Mouse (Mus musculus): Measurements from ENCODE around the gene Vamp2. TPM values are rescaled to one million over a fixed set of nuclear protein-coding genes. Genes with fewer than 3 reads are reported as not detected.

Vamp2 gene
- polyA plus RNA-seq, 1 experiment from 2014 or later, result 333 TPM

GRCm38 (mm10) chr11:69105796-69106195 is 17.5 kb downstream of the Vamp2 start:
- no peak overlapping the region for H3K9ac ChIP-seq
- no peaks in the 10 kb centered on the region for H3K27me3 ChIP-seq (replicated peaks)
- 87% methylated on average over 2 of the region's 2 CpGs for WGBS
- H3K4me2 ChIP-seq, result no peak overlapping the region
- peaks cover 5% of the 10 kb centered on the region for H3K4me1 ChIP-seq
- no peak overlapping the region for H3K27ac ChIP-seq
- ATAC-seq (replicated peaks), result no peak
- peaks cover 55% of the 10 kb centered on the region for H3K36me3 ChIP-seq (replicated peaks)
- no peaks in the 10 kb centered on the region for H3K9me3 ChIP-seq
- H3K4me3 ChIP-seq, result no peak overlapping the region

- H3K4me1 ChIP-seq, result peaks cover 3% of the 10 kb centered on the region; the same call in 1 of the 2 replicates
- no peak overlapping the region for H3K4me3 ChIP-seq
- H3K9ac ChIP-seq, result no peak overlapping the region
- H3K9me3 ChIP-seq, result no peaks in the 10 kb centered on the region
- H3K27ac ChIP-seq, result no peak overlapping the region
- peaks cover 55% of the 10 kb centered on the region for H3K36me3 ChIP-seq (replicated peaks)
- 94% methylated on average over 11 of the region's 11 CpGs for WGBS
- no peak for ATAC-seq (replicated peaks)
- no peak overlapping the region for H3K4me2 ChIP-seq
- no peaks in the 10 kb centered on the region for H3K27me3 ChIP-seq (replicated peaks)
Measured at GRCm38 (mm10) chr11:69106299-69106698, 18.0 kb downstream of the Vamp2 start.

- H3K4me2 ChIP-seq, result no peak overlapping the region
- H3K36me3 ChIP-seq (replicated peaks), result peaks cover 51% of the 10 kb centered on the region
- no peaks in the 10 kb centered on the region for H3K9me3 ChIP-seq
- H3K4me1 ChIP-seq, result peaks cover 6% of the 10 kb centered on the region
- H3K9ac ChIP-seq, result no peak overlapping the region
- H3K4me3 ChIP-seq, result no peak overlapping the region
- no peak for ATAC-seq (replicated peaks)
- H3K27ac ChIP-seq, result no peak overlapping the region
- H3K27me3 ChIP-seq (replicated peaks), result no peaks in the 10 kb centered on the region
- 81% methylated on average over 11 of the region's 11 CpGs for WGBS
Measured at GRCm38 (mm10) chr11:69106842-69107241, 18.6 kb downstream of the Vamp2 start.

GRCm38 (mm10) chr11:69107676-69108075 is 19.4 kb downstream of the Vamp2 start:
- no peak for ATAC-seq (replicated peaks)
- Histone ChIP-seq H3K4me3 (no peak overlapping the region), H3K4me1 (peaks cover 6% of the 10 kb centered on the region)

GRCm38 (mm10) chr11:69108223-69108622 is 19.9 kb downstream of the Vamp2 start:
- H3K9me3 ChIP-seq, result no peaks in the 10 kb centered on the region
- no peak overlapping the region for H3K9ac ChIP-seq
- H3K4me2 ChIP-seq, result no peak overlapping the region
- no peak for ATAC-seq (replicated peaks)
- peaks cover 6% of the 10 kb centered on the region for H3K4me1 ChIP-seq
- H3K27ac ChIP-seq, result no peak overlapping the region
- H3K4me3 ChIP-seq, result no peak overlapping the region
- H3K36me3 ChIP-seq (replicated peaks), result peaks cover 37% of the 10 kb centered on the region
- H3K27me3 ChIP-seq (replicated peaks), result no peaks in the 10 kb centered on the region
- 94% methylated on average over 9 of the region's 9 CpGs for WGBS

More at GRCm38 (mm10) chr11:69107676-69108075, 19.4 kb downstream of the Vamp2 start:
- Histone ChIP-seq H3K4me2 (no peak overlapping the region), H3K27me3 (replicated peaks) (no peaks in the 10 kb centered on the region), H3K9ac (no peak overlapping the region), H3K27ac (no peak overlapping the region), H3K36me3 (replicated peaks) (peaks cover 43% of the 10 kb centered on the region), H3K9me3 (no peaks in the 10 kb centered on the region)
- 92% methylated on average over 11 of the region's 11 CpGs for WGBS

- Histone ChIP-seq H3K4me3 (no peak overlapping the region), H3K27ac (no peak overlapping the region), H3K4me1 (peaks cover 6% of the 10 kb centered on the region), H3K36me3 (replicated peaks) (peaks cover 28% of the 10 kb centered on the region), H3K4me2 (no peak overlapping the region), H3K9me3 (no peaks in the 10 kb centered on the region), H3K9ac (no peak overlapping the region), H3K27me3 (replicated peaks) (no peaks in the 10 kb centered on the region)
- peak; percentile 51; the same call in 1 of the 2 replicates for ATAC-seq (replicated peaks)
- WGBS, result 81% methylated on average over 13 of the region's 13 CpGs
Measured at GRCm38 (mm10) chr11:69109032-69109900, 21.0 kb downstream of the Vamp2 start.

GRCm38 (mm10) chr11:69110319-69111046 is 22.2 kb downstream of the Vamp2 start:
- no peaks in the 10 kb centered on the region for H3K9me3 ChIP-seq
- WGBS, result under 1% methylated on average over 30 of the region's 30 CpGs
- H3K4me2 ChIP-seq, result peak overlapping the region; percentile 53
- peaks cover 16% of the 10 kb centered on the region for H3K36me3 ChIP-seq (replicated peaks)
- peak; percentile 71 for ATAC-seq (replicated peaks)
- peaks cover 6% of the 10 kb centered on the region for H3K4me1 ChIP-seq
- H3K9ac ChIP-seq, result peak overlapping the region; percentile 20; the same call in 1 of the 2 replicates
- H3K27me3 ChIP-seq (replicated peaks), result no peaks in the 10 kb centered on the region
- H3K27ac ChIP-seq, result peak overlapping the region; percentile 51
- peak overlapping the region; percentile 38 for H3K4me3 ChIP-seq

- WGBS, result 4% methylated on average over 21 of the region's 21 CpGs
- Histone ChIP-seq H3K9me3 (no peaks in the 10 kb centered on the region), H3K4me1 (peaks cover 6% of the 10 kb centered on the region), H3K4me2 (peak overlapping the region; percentile 53), H3K4me3 (peak overlapping the region; percentile 38), H3K27me3 (replicated peaks) (no peaks in the 10 kb centered on the region), H3K27ac (no peak overlapping the region), H3K36me3 (replicated peaks) (peaks cover 16% of the 10 kb centered on the region), H3K9ac (no peak overlapping the region)
- no peak for ATAC-seq (replicated peaks)
Measured at GRCm38 (mm10) chr11:69111051-69111810, 22.9 kb downstream of the Vamp2 start.

- H3K4me3 ChIP-seq, result 0 out of 2 replicates have a peak overlapping the region, but pooled peaks have one; percentile 38
- no peaks in the 10 kb centered on the region for H3K9me3 ChIP-seq
- H3K27me3 ChIP-seq (replicated peaks), result no peaks in the 10 kb centered on the region
- H3K4me2 ChIP-seq, result peak overlapping the region; percentile 53
- H3K27ac ChIP-seq, result no peak overlapping the region
- ATAC-seq (replicated peaks), result no peak
- peaks cover 10% of the 10 kb centered on the region for H3K4me1 ChIP-seq
- H3K36me3 ChIP-seq (replicated peaks), result peaks cover 11% of the 10 kb centered on the region
- H3K9ac ChIP-seq, result no peak overlapping the region
- WGBS, result 59% methylated on average over 4 of the region's 4 CpGs
Measured at GRCm38 (mm10) chr11:69111865-69112264, 23.6 kb downstream of the Vamp2 start.

GRCm38 (mm10) chr11:69114018-69114417 is 25.7 kb downstream of the Vamp2 start:
- H3K4me2 ChIP-seq, result no peak overlapping the region
- H3K9ac ChIP-seq, result no peak overlapping the region
- H3K4me1 ChIP-seq, result peaks cover 25% of the 10 kb centered on the region
- H3K27ac ChIP-seq, result no peak overlapping the region
- H3K4me3 ChIP-seq, result no peak overlapping the region
- 69% methylated on average over 3 of the region's 3 CpGs for WGBS
- no peak for ATAC-seq (replicated peaks)
- no peaks in the 10 kb centered on the region for H3K9me3 ChIP-seq
- no peaks in the 10 kb centered on the region for H3K27me3 ChIP-seq (replicated peaks)
- peaks cover 6% of the 10 kb centered on the region for H3K36me3 ChIP-seq (replicated peaks)

GRCm38 (mm10) chr11:69114621-69115020 is 26.3 kb downstream of the Vamp2 start:
- Histone ChIP-seq H3K9me3 (no peaks in the 10 kb centered on the region), H3K27ac (no peak overlapping the region), H3K36me3 (replicated peaks) (no peaks in the 10 kb centered on the region), H3K4me2 (no peak overlapping the region), H3K4me3 (no peak overlapping the region), H3K27me3 (replicated peaks) (no peaks in the 10 kb centered on the region), H3K4me1 (peaks cover 31% of the 10 kb centered on the region), H3K9ac (no peak overlapping the region)
- 81% methylated on average over 3 of the region's 3 CpGs for WGBS
- no peak for ATAC-seq (replicated peaks)

GRCm38 (mm10) chr11:69116843-69117242 is 28.6 kb downstream of the Vamp2 start:
- no peak for ATAC-seq (replicated peaks)
- no peak overlapping the region for H3K27ac ChIP-seq
- no peaks in the 10 kb centered on the region for H3K36me3 ChIP-seq (replicated peaks)
- H3K4me1 ChIP-seq, result peaks cover 47% of the 10 kb centered on the region
- H3K9ac ChIP-seq, result no peak overlapping the region; the same call in 1 of the 2 replicates
- H3K4me3 ChIP-seq, result peak overlapping the region; percentile 53
- WGBS, result 47% methylated on average over 5 of the region's 5 CpGs
- peaks cover 11% of the 10 kb centered on the region for H3K27me3 ChIP-seq (replicated peaks)
- H3K9me3 ChIP-seq, result no peaks in the 10 kb centered on the region
- H3K4me2 ChIP-seq, result peak overlapping the region; percentile 88

Measured in midbrain, embryonic 15.5 days (tissue).